Mouse (Mus musculus): Measurements from ENCODE around the gene Ica1l. TPM values are rescaled to one million over a fixed set of nuclear protein-coding genes. Genes with fewer than 3 reads are reported as not detected.

Gene Ica1l
- total RNA-seq, 2 experiments from 2014 or later: 37.0 to 38.6 TPM

GRCm38 (mm10) chr1:59986626-59987025 lies 56.4 kb downstream of the Ica1l start:
- DNase-seq (ENCODE audit: low spot score in 2 of 2): no peak
- intact Hi-C loops (cut with DNase I): no loop called here

DNA sequence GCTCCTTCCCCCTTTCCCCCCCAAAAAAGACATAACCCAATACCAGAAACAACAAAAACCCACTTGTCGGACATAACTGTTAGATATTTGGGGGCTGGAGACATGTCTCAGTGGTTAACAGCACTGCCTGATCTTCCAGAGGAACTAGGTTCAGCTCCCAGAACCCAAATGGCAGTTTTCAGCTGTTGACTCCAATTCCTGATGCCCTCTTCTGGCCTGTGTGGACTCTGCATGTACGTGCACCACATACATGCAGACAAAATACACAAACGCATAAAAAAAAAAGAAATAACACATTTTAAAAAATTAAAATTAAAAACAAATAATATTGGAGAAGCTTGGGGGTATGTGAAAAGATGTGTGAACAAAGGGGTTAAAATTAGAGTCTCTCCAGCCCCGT lies 75.7 kb downstream of the Ica1l start:
- no peak for DNase-seq (ENCODE audit: low spot score in 2 of 2)
- intact Hi-C loops (cut with DNase I): loop anchor here (5.0 kb wide), 2 partner anchors 50 to 85 kb away; no protein-coding TSS in a partner anchor

DNA sequence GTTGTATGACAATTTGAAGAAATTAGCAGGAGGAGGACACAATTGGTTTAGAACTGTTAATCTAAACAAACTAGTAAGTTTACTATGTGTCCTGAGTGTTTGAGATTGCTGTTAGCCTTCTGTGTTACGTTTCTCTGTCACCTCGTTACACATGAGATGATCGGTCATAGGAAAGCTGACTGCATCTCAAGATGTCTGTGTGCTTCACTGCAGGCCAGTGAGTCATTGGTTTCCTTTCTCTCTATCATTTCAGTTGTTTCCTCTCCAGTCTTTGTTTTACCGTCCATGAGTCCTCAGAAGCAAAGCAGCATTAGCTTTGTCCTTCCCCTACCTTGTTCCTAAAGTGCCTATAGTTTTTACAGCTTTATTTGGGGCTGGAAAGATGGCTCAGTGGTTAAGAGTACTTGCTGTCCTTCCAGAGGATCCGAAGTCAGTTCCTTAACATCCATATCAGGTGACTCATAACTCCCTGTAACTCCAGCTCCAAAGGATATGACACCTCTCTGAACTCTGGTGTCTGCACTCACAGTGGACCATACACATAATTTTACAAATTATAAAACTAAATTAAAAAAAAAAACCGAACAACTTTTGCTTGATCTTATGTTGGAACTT lies 76.7 kb downstream of the Ica1l start:
- DNase-seq (ENCODE audit: low spot score in 2 of 2): no peak
- intact Hi-C loops (cut with DNase I): loop anchor here (5.0 kb wide), 2 partner anchors 49 to 84 kb away; no protein-coding TSS in a partner anchor

GRCm38 (mm10) chr1:59959941-59960340 lies 83.0 kb downstream of the Ica1l start:
- no peak for DNase-seq (ENCODE audit: low spot score in 2 of 2)
- intact Hi-C loops (cut with DNase I): no loop called here

DNA sequence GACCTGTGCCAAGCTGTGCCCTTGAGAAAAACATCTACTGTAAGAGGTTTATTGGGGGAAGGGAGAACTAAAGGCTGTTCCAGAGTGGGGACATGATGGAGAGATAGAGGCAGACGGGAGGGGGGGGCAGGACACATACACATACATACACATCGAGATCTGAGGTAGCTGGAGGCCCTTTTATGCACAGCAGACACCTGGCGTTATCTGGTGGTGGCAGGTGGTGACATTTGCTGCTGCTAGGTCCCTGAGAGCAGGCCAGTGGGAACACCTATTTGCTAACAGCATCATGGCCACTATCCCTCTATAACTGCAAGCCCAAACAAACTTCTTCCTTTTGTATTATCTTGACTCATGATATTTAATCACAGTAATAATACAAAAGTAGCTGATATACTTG lies 85.8 kb downstream of the Ica1l start:
- intact Hi-C loops (cut with DNase I): no loop called here

GRCm38 (mm10) chr1:59947509-59947908 lies 95.5 kb downstream of the Ica1l start:
- intact Hi-C loops (cut with DNase I): no loop called here
- no peak for DNase-seq (ENCODE audit: low spot score in 2 of 2)

More for the DNA sequence above, 85.8 kb downstream of the Ica1l start:
- DNase-seq (ENCODE audit: low spot score in 2 of 2): no peak

DNA sequence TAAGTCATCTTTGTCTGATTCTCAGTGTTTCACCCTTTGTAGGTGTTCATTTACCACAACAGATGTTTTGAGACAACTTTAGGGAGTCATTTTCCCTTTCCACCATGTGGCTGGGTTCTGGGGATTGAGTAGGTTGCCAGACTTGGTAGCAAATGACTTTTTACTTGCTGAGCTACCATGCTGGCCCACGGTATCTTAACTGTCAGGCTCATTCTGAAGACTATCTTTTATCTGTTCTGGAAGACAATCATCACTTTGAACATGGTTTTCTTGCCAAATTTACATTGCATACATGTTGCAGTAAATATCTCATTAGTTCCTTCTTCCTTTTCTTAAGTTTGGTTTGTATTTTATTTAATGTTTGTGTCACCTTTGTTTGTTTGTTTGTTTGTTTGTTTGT lies 97.0 kb downstream of the Ica1l start:
- no peak for DNase-seq (ENCODE audit: low spot score in 2 of 2)
- intact Hi-C loops (cut with DNase I): no loop called here

GRCm38 (mm10) chr1:59943825-59944224 lies 99.2 kb downstream of the Ica1l start:
- no peak for DNase-seq (ENCODE audit: low spot score in 2 of 2)
- intact Hi-C loops (cut with DNase I): no loop called here

DNA sequence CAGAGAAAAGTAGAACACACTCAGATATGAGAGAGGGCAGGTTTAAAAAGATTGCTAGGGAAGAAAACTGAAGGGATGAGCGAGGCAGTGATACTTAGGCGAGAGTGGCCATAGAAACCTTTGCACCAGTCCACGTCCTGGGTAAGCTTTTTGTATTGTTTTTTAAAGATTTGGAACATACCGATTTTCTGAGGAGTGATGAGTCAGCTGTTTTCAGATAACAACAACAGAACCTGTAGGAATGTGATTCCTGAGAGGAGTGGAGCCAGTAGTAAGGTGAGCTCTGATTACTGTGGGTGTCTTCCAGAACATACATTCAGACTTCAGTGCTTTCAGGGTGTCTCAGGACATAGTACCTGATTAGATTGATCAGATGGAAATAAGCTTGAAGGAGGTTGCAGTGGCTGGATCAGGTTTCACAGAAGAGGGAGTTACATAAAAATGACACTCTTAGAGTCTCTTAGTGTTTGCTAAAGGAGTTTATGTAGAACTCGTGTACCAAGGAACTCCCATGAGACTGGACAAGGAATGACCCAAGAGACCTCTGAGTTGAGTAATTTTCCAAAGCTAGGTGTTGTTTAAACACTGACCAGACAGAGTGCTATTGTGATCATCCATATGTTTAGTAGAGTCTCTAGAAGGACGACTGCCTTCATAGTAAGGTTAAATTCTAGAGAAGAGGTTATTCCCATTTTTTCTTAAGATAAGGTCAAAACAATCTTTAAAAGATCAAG lies 100.8 kb downstream of the Ica1l start:
- intact Hi-C loops (cut with DNase I): no loop called here
- no peak for DNase-seq (ENCODE audit: low spot score in 2 of 2)

- intact Hi-C loops (cut with DNase I): no loop called here
- no peak for DNase-seq (ENCODE audit: low spot score in 2 of 2)
Observed at GRCm38 (mm10) chr1:59941063-59941462, 101.9 kb downstream of the Ica1l start.

DNA sequence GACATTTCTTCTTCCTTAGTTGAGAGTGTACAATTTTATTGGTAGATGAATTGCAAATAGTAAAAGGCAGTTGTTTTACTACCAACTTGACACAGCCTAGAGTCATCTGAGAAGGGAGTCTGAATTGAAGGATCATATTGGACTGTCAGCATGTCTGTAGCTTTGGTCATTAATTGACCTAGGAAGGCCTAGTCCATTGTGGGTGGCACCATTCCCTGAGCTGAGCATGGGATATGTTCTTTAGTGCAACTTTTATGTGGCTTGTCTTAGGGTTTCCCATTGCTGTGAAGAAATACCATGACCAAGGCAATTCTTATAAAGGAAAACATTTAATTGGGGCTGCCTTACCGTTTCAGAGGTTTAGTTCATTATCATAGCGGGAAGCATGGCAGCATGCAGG lies 110.0 kb downstream of the Ica1l start:
- DNase-seq (ENCODE audit: low spot score in 2 of 2): no peak
- intact Hi-C loops (cut with DNase I): no loop called here

Other genes starting within 250 kb of the Ica1l start
- 10 to 100 TPM; 53.4 to 53.5 TPM for gene Fam117b, start 130.2 kb downstream of the Ica1l start, total RNA-seq (2021)
- gene Carf, start 55.1 kb upstream of the Ica1l start, total RNA-seq (2021): 10 to 100 TPM; 25.8 to 26.3 TPM
- gene Wdr12, start 55.5 kb upstream of the Ica1l start, total RNA-seq (2021): 10 to 100 TPM; 26.0 to 34.2 TPM
- 10 to 100 TPM; 17.8 to 26.9 TPM for gene Nbeal1, start 137.4 kb upstream of the Ica1l start, total RNA-seq (2021)